Mouse (Mus musculus) MEL-GATA-1-ER (cell line): ENCODE results near the gene Slc26a3.
"Not testable (repeated sequence)": the region's sequence is repeated elsewhere in the genome, so short reads cannot be mapped to it uniquely, and the experiment has no call there.

ENCODE experiments used
- DNase-seq: peaks from one replicate; pipeline ENCODE4 v3.0.0-alpha.2; 2012; ENCODE audit warnings: low read depth; ENCODE audit errors: extremely low read depth

The Slc26a3 gene

DNA sequence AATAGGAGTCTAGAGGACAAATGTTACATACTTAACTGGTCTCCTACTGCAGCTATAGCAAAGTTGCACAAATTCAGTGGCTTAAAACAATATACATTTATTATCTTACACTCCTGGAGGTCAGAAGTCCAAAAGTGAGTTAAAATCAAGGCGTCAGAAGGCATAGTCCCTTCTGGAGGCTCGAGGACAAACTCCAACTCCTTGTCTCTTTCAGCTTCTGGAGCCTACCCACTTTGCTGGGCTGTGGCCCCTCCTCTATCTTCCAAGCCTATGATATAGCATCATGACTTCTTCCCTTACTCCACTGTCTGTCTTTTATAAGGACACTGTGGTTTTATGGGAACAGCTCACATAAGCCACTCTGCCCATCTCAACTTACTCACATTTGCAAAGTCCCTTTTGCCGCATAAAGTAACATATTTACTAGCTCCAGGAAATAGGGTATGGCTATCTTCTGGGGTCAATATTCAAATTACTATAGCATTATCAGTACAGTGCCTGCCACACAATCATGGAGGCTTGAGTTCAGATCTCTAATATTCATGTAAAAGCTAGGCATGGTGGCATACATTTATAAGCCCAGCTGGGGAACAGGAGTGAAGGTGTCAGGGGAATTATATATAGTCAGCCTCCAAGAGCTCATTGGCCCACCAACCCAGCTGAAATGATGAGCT is 31.4 kb downstream of the Slc26a3 start:
- DNase-seq: no peak

DNA sequence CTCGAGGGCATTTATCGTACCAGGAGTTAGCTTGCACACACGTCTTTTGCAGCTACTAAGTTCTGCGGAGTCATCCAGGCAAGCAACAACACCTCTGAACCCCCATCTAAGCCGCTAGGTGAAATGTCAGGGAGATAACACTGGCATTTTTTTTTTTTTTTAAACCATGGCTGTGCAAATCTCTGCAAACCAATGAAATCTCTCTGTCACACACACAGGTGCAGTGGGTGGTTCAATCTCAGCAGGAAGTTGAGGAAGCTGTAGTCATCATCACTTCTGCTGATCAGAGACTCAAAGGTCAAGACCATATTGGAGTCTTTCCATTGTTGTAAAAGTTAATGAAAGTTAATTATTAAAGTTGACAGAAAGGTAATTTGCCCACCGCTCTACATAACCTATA is 47.1 kb downstream of the Slc26a3 start:
- DNase-seq: no peak

DNA sequence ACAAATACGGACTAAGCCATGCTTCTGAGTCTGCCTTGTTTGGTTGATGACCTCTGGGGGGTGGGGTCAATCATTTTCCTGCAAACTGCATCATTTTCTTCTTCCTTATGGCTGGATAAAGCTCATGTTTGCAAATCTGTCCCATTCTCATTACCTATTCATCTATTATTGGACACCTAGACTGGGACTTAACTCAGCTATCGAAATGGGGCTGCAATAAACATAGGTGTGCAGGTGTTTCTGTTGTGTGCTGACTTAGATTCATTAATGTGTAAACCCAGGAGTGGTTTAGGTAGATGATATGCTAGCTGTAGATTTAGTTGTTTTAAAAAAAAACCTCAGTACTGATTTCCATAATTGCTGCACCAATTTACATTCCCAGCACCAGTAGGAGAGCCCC is 48.9 kb downstream of the Slc26a3 start:
- DNase-seq: no peak

DNA sequence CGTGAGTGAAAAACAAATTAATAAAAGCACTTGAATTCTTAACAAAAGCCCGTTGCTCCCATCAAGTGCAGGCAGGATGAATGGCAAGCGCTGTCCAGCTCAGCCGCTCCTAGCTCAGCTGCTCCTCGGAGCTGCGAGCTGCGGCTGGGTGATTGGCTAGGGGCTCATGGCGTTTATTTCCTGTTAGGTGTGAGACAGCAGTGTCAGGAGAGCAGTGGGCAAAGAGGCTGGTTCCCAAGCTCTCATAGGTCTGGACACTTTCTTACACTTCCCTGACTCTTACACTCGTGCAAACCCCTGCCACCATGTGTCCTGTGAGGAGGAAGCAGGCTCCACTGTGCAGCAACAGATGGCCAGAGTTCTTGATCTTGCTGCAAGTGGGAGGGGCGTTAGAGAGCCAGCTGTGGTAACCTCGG is 53.5 kb downstream of the Slc26a3 start:
- DNase-seq: peak; percentile 26

DNA sequence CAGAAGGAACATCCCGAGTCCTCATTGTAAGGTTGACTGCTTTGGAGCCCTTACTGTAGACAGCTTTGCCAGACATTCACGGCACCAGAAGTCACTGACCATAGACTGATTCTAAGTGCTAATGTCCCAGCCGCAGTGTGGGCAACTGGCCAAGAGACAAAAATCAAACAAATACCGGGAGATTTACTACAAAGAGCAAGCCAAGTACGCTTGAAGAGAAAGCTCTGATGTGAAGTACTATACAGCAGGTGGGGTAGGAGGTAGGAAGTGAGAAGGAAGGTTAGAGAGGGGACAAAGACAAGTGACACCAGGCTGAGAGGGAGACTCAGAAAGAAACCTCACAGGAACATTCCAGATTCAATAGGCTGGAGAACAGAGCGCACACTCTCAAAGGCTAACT is 54.2 kb downstream of the Slc26a3 start:
- no peak for DNase-seq

DNA sequence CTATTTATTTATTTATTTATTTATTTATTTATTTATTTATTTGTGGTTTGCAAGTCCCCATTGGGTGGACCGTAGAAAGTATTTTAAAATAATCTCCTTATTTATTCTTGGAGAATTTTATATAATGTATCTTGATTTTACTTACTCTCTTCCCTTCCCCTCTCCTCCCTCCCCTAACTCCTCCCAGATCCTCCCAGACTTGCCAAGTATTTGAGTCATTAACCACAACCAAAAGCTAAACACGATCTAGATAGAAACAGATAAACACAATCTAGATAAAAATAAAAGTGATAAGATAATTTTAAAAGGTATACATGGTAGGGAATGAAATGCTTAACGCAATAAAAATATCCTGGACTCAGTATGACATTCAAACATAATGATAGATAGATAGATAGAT is 58.7 kb downstream of the Slc26a3 start:
- no peak for DNase-seq

DNA sequence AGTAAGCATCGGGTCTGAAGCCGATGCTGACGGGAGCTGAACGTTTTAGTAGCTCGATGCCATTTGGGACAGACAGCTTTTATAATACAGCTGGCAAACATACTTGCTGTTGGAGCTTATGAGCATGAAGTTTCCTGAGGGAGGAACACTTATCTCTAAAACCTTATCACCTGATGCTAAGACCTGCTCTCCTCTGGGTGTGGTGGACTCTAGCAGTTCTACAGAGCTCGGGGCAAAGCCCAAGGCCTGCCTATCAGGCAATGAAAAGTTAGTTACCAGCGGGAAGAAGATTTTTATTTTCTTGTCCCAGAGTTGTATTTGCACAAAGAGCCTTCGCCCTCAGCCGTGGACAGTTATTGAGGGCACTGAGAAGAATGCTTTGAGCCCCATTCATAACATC is 65.6 kb downstream of the Slc26a3 start:
- DNase-seq: no peak

DNA sequence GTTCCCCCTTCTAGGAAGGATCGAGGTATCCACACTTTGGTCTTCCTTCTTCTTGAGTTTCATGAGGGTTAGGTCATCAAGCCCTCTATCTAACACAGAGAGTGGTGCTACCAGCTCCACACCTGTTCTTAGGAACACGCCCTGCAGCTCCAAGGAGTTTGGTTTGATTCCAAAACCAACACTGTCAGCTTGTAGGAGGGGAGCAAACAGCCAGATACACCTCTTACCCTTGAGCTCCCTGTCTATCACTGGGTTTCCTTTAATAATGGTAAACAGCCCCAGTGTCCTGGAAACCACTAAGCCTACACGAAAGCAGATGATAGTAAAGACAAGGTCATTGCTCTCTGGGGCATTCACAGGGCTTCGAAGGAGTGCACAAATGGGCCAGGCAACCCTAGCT is 67.8 kb downstream of the Slc26a3 start:
- no peak for DNase-seq

DNA sequence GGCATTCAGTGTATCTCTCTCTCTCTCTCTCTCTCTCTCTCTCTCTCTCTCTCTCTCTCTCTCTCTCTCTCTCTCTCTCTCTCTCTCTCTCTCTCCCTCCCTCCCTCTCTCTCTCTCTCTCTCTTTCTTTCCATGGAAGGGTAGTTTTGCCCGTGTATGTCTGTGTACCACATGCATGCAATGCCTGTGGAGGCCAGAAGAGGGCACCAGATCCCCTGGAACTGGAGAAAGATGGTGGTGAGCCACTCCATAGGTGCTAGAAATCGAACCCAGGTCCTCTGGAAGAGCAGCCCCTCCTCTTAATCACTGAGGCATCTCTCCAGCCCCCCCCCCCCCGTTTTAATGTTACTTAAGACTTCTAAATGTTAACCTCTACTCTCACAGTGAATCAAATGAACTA is 69.6 kb downstream of the Slc26a3 start:
- DNase-seq: not testable (repeated sequence)

DNA sequence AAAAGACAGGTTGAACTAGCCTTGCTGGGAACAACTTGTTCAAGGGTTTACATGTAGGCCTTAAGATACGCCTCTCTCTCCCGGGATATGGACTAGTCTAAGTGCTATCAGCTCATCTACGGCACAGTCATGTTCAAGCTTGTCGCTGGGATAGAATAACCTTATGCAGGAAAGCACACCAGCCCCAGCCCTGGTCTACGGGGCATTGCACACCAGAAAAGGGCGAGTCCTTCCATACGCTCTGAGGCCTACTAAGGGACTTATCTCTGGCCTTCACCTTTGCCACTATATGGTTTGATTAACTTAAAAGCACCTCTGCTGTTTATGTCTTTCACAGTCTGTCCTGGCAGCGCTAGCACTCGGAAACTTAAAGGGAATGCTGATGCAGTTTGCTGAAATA is 70.7 kb downstream of the Slc26a3 start:
- DNase-seq: no peak

DNA sequence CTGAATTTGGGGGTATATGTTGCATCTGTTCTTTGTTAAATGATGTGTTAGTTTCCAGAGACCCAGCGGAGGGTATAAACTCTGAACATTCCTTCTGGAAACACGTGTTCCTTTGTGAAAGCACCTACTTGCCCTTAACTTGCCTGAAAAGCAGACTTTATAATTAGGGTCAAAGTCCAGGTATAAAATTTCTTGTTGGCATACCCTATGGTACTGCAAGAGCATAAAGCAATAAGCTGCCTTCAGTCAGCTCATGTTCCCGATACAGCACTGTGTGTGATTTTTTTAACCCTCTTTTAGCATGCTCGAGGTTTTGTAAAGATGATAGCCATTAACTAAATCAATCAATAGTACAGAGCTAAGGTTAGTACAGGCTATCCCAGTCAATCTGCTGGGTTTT is 71.9 kb downstream of the Slc26a3 start:
- no peak for DNase-seq

DNA sequence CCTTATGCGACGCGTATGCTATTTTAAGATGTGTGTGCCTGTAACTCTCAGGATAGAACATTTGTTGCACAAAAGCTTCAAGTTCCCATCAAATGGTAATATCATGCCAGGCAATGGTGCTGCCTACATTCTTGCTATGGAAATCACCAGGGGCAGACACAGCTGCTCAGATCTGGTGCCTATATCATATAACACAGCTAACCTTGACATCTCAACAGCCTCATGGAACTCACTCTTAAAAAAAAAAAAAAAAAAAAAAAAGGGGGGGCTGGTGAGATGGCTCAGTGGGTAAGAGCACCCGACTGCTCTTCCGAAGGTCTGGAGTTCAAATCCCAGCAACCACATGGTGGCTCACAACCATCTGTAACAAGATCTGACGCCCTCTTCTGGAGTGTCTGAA is 87.5 kb downstream of the Slc26a3 start:
- DNase-seq: not testable (repeated sequence)

DNA sequence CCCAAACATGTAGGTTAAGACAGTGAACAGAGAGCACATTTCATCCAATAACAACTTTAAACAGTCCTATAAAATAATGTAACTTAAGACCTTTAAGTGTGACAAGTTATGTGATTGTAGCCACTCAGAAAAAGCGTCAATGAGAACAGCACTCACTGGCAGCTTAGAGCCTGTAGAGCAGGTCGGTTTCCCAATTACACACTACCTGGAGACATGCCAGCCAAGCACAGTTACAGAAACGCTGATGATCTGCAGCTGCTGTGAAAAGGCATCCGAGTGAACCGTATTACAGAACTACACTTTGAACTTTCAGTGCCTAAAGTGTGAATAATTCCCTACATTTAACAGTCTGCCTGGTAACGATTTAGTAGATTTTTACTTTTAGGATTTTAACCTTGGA is 95.8 kb downstream of the Slc26a3 start:
- no peak for DNase-seq

DNA sequence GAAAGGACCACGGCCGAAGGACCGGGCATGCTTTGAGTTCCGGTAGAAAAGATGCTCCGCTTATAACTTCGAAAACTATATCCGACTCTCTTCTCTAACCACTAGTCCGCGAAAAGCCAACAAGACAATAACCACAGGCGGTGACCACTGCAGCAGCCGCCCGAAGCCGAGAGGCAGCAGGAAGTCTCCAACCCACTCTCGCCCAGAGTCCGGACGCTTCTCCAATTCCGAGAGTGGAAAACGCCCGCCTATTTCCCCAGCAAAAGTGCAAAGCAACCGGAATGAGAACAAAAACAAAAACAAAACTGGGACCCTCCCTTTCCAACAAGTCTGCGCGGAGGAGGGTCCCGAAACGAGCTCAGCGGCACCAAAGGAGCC is 108.3 kb downstream of the Slc26a3 start:
- peak; percentile 17 for DNase-seq

DNA sequence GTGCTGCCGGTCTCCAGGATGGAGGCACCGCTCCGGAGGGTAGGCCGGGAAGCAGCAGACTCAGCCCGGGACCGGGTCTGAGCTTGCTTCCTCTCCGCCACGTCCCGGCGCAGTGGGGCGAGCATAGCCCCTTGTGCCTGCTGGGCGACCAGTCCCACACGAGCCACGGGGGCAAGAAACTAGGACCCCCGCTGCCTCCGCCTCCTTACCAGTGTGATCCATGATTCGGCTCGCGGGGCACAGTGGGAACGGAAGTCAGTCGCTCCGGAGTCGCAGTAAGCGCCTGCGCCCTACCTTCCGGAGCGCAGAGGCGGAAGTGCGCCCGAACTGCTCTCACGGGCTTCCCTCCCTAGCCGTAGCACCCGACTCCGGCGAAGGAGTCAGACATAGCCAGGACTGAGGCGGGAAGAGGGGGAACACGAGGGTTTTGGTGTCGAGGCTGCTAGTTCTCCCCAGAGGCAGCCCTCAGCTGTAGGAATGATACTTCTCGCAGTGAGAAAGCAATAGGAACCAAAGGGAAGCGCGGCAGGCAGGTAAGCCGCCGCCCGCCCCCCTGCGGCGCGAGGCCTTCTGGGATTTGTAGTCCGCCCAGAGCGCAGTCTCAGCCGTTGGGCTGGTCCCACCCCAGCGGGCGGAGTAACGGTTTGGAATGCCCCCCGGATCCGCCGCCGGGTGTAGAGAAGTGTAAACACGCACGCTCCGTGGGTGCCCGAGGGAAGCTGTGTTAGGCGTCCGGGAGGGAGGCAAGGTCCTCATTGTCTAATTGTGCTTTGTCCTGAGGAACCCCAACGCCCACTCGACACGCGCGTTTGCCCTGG is 108.9 kb downstream of the Slc26a3 start, which contains the start of gene Cbll1:
TSS of gene Cbll1 (minus strand) at position 303 of the 818 bp plus-strand sequence.
- DNase-seq: peak; percentile 86

DNA sequence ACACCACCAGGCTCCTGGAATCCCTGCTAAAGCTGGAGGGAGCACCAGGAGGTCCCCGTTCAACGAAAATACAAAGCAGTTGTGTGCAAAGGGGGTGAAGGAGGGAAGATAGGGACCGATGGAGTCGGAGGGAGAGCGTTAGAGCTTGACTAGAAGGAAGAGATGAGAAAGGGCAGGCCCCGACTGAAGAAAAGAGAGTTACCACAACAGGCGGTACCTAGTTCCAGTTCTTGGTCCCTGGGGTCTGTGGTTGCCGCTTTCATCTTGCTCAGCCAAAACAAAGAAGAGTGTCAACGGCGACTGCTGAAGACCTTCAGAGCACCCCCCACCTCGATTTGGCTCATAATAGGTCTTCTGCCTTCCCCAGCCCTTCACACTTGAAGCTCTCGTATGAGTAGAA is 109.5 kb downstream of the Slc26a3 start:
- DNase-seq: no peak

DNA sequence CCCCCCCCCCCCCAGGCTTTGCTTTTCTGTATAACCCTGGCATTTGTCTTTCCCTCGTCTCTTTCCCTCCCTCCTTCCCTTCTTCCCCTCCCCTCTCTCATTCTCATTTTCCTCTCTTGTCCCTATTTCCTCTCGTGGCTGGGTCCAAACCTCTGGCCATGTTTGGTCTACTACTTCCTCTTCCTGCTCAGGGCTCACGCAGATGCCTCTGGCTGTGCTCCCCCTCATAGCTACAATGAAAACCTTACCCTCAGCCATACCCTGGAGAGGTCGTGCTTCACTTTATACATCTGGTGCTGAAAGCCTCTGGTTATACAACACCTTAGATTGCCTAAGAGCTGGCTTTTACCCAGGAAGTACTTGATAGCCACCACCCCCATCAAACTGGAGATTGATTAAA is 110.6 kb downstream of the Slc26a3 start:
- peak; percentile 12 for DNase-seq

DNA sequence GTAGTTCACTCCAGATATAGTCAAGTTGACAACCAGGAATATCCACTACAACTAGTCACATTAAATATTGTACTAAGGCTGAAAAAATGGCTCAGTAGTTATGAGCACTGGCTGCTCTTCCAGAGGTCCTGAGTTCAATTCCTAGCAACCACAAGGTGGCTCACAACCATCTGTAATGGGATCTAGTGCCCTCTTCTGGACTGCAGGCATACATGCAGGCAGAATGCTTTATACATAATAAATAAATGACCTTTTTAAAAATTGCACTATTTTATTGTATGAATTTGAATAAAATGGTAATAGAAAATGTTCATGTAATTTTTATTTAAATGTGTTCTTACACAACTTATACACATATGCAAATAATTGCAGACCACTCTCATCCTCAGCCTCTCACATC is 112.5 kb downstream of the Slc26a3 start:
- DNase-seq: no peak

DNA sequence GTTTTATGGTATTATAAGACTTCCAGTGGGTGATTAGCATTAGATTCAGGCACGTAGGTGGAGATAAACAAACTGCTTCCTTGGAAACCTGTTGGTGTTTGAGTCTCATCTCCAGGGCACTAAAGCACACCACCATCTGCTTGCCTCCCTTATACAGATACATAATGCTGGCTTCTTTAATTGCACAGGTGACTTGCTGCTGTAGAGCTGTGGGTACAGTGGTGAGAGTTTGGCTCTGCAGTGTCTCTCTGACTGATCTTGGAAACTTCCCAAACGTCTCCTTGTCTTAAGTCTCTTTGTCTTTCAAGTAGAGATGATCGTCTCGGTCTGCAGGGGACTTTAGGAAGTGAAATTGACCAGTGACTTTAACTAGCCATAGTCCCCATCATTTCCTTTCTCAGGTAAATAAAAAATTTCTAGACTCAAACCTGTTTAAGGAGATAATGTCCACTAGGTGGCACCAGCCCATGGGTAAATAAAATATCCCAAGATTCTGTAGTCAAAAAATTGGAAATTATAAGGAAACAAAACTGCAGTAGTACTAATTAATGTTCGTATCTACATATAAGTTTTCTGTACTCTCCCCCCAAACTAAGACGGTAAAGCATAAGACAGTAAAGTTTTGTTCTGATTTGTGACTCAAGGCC is 117.2 kb downstream of the Slc26a3 start:
- peak; percentile 17 for DNase-seq

DNA sequence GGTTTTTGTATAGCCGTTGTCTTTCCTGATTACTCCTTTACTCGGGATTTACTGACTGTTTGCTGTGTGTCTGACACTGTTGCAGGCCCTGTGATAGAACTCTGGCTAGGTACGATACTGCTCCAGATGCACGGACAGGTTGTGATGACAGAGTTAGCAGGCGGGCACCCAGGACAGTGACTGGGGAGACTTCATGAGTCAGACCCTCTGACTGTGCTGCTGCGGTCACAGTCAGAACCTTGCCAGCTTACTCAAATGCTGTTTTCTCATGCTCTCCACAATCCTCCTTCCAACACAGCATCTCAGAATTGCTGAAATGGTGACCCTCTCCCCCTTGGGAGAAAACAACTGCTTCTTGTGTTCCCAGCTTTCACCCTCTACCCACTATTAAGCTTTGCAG is 117.8 kb downstream of the Slc26a3 start:
- DNase-seq: no peak

DNA sequence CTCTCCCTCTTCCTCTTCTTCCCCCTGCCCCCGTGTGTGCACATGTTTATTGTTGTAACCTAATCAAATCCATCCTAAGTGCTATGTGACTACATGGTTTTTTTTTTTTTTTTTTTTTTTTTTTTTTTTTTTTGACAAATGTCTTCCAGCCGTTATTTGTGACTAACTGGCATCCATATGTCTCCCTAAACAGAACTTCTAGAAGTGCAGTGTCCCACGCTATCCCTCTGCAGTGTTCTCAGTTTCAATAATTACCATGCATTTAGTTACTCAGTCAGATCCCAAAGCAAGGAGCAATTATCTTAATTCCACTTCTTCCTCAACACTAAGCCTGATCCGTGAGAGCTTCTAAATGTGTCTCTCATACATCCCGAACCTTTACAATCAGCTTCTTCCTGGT is 120.5 kb downstream of the Slc26a3 start:
- DNase-seq: no peak

DNA sequence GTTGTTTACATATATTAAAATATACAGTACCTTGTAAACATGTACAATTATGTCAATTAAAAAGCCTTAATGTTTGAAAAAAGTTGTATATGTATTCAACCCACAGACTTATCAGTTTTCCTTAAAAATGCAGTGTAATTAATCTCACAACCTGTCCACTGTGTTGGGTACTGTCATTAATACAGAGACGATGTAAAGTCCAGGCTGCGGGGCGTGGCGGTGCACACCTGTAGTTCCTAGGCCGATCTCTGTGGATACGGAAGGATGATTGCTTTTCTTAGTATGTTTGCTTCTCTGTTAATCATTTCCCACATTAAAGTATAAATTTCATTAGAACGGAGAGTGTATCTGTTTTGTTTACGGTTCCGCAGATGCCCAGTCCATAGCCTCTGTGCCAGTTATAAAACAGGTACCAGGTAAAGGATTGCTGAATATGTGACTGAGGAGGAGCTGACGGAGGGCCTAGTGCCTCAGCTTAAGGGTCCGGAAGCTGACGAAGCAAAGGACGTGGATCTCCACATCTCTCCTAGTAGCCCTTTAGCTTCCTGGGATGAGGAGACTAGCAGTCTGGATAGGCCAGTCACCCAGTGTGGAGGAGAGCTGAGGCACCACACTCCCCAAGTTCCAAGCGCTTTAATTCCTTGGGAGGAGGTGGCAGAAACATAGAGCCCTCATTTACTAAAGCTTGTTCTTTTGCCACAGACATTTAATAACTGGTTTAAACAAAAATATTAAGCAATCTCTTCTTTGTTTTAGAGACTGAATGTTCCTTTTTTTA is 122.2 kb downstream of the Slc26a3 start:
- DNase-seq: no peak
